Mouse (Mus musculus): Measurements from ENCODE around the gene Bid. TPM values are rescaled to one million over a fixed set of nuclear protein-coding genes. Genes with fewer than 3 reads are reported as not detected.
"Not testable (repeated sequence)": the region's sequence is repeated elsewhere in the genome, so short reads cannot be mapped to it uniquely, and the experiment has no call there.

The Bid gene
- polyA plus RNA-seq, 1 experiment = 5.4 TPM

DNA sequence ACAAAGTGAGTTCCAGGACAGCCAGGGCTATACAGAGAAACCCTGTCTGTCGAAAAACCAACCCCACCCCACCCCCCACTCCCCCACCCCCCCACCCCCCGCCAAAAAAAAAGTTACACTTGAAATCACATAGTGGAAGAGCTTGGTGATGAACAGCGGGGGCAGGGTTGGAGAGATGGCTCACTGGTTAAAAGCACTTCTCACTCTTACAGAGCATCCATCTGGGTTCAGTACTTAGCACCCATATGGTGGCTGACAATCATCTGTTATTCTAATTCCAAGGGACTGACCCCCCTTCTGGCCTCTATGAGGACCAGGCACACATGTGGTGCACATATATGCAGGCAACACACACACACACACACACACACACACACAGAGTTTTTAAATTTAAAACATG lies 1.3 kb upstream of the Bid start:
- WGBS = 60% methylated on average over 3 of the region's 3 CpGs
- TF ChIP-seq CTCF (IDR thresholded peaks at IDR 0.05; ENCODE audit: insufficient read depth, low read length) (no peak), POLR2A (IDR thresholded peaks at IDR 0.05; ENCODE audit: borderline replicate concordance, extremely low read depth, low read depth, low read length) (no peak)
- no peaks in the 10 kb centered on the region; the same call in 1 of the 2 replicates for H3K4me1 ChIP-seq (ENCODE audit: control insufficient read depth, insufficient read depth, low read length)
- DNase-seq = no peak
- no peak overlapping the region for H3K4me3 ChIP-seq (replicated peaks; ENCODE audit: extremely low read depth, low read depth, low read length)

DNA sequence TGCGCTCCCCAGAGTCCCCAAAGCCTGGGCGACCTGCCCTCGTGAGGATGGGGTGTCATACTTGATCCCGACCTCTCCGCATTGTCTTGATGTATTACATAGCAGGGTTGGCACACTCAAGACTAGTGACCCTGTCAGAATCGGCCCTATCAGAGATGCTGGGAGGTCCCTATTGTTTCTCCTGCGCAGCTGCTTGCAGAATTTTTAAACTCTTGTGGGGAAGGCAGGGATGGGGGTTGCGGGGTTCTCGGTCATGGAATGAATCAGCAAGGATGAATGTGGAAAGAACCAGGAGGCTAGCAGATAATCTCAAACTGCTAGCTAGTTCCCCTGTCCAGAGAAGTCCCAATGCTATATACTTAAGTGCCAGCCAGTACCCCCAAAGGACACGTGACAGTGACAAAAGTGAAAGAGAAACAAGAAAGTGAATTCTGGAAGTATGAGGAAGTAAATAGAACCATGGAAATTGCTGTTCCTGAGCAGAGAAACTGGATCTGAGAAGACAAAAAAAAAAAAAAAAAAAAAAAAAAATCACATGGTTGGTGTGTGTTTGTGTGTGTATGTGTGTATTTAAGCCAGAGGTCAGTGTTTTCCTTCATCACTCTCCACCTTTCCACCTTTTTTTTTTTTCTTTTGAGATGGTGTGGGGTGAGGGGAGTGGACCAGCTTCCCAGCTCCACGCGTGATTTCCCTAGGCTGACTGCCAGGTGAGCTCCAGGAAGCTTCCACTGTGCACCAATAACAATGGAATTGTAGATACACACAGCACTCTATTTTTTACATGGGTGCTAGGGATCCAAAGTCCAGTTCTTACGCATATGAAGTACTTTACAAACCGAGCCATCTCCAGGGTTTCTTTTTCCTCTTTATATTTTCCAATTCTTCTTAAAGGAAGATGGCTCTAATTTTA lies 574 bp upstream of the Bid start:
- WGBS = 9% methylated on average over 13 of the region's 14 CpGs
- peak; percentile 25 for DNase-seq
- not testable (repeated sequence) for H3K4me1 ChIP-seq (ENCODE audit: control insufficient read depth, insufficient read depth, low read length)
- peak overlapping the region; percentile 73 for H3K4me3 ChIP-seq (replicated peaks; ENCODE audit: extremely low read depth, low read depth, low read length)

- H3K4me3 ChIP-seq (replicated peaks; ENCODE audit: extremely low read depth, low read depth, low read length) = no peak overlapping the region
Measured at GRCm38 (mm10) chr6:120915649-120915975, 1.0 kb downstream of the Bid start.

GRCm38 (mm10) chr6:120914911-120915648 lies 1.6 kb downstream of the Bid start:
- WGBS = 37% methylated on average over 9 of the region's 9 CpGs
- peak; percentile 23 for DNase-seq
- no peak overlapping the region for H3K4me3 ChIP-seq (replicated peaks; ENCODE audit: extremely low read depth, low read depth, low read length)
- TF ChIP-seq CTCF (IDR thresholded peaks at IDR 0.05; ENCODE audit: insufficient read depth, low read length) = peak; percentile 61; the same call in 1 of the 2 replicates
- TF ChIP-seq POLR2A (IDR thresholded peaks at IDR 0.05; ENCODE audit: borderline replicate concordance, extremely low read depth, low read depth, low read length) = no peak
- peaks cover 3% of the 10 kb centered on the region; the same call in 1 of the 2 replicates for H3K4me1 ChIP-seq (ENCODE audit: control insufficient read depth, insufficient read depth, low read length)

More at GRCm38 (mm10) chr6:120915649-120915975, 1.0 kb downstream of the Bid start:
- TF ChIP-seq POLR2A (IDR thresholded peaks at IDR 0.05; ENCODE audit: borderline replicate concordance, extremely low read depth, low read depth, low read length) (no peak), CTCF (IDR thresholded peaks at IDR 0.05; ENCODE audit: insufficient read depth, low read length) (no peak)
- WGBS = 57% methylated on average over 2 of the region's 2 CpGs
- DNase-seq = no peak
- H3K4me1 ChIP-seq (ENCODE audit: control insufficient read depth, insufficient read depth, low read length) = peaks cover 3% of the 10 kb centered on the region; the same call in 1 of the 2 replicates

GRCm38 (mm10) chr6:120914533-120914910 lies 2.1 kb downstream of the Bid start:
- H3K4me3 ChIP-seq (replicated peaks; ENCODE audit: extremely low read depth, low read depth, low read length) = no peak overlapping the region
- H3K4me1 ChIP-seq (ENCODE audit: control insufficient read depth, insufficient read depth, low read length) = peaks cover 3% of the 10 kb centered on the region; the same call in 1 of the 2 replicates
- TF ChIP-seq POLR2A (IDR thresholded peaks at IDR 0.05; ENCODE audit: borderline replicate concordance, extremely low read depth, low read depth, low read length) (no peak), CTCF (IDR thresholded peaks at IDR 0.05; ENCODE audit: insufficient read depth, low read length) (no peak)
- WGBS = 63% methylated on average over 4 of the region's 4 CpGs
- DNase-seq = no peak

- no peak for DNase-seq
- TF ChIP-seq CTCF (IDR thresholded peaks at IDR 0.05; ENCODE audit: insufficient read depth, low read length) (no peak), POLR2A (IDR thresholded peaks at IDR 0.05; ENCODE audit: borderline replicate concordance, extremely low read depth, low read depth, low read length) (no peak)
- no peak overlapping the region for H3K4me3 ChIP-seq (replicated peaks; ENCODE audit: extremely low read depth, low read depth, low read length)
- H3K4me1 ChIP-seq (ENCODE audit: control insufficient read depth, insufficient read depth, low read length) = peaks cover 3% of the 10 kb centered on the region; the same call in 1 of the 2 replicates
- WGBS = 80% methylated on average over 8 of the region's 8 CpGs
Measured at GRCm38 (mm10) chr6:120913783-120914182, 2.9 kb downstream of the Bid start.

- Histone ChIP-seq H3K4me1 (ENCODE audit: control insufficient read depth, insufficient read depth, low read length) (peaks cover 3% of the 10 kb centered on the region; the same call in 1 of the 2 replicates), H3K4me3 (replicated peaks; ENCODE audit: extremely low read depth, low read depth, low read length) (no peak overlapping the region)
- WGBS = 33% methylated on average over 2 of the region's 2 CpGs
- DNase-seq = no peak
- TF ChIP-seq CTCF (IDR thresholded peaks at IDR 0.05; ENCODE audit: insufficient read depth, low read length) = no peak
Measured at GRCm38 (mm10) chr6:120912931-120913330, 3.7 kb downstream of the Bid start.

DNA sequence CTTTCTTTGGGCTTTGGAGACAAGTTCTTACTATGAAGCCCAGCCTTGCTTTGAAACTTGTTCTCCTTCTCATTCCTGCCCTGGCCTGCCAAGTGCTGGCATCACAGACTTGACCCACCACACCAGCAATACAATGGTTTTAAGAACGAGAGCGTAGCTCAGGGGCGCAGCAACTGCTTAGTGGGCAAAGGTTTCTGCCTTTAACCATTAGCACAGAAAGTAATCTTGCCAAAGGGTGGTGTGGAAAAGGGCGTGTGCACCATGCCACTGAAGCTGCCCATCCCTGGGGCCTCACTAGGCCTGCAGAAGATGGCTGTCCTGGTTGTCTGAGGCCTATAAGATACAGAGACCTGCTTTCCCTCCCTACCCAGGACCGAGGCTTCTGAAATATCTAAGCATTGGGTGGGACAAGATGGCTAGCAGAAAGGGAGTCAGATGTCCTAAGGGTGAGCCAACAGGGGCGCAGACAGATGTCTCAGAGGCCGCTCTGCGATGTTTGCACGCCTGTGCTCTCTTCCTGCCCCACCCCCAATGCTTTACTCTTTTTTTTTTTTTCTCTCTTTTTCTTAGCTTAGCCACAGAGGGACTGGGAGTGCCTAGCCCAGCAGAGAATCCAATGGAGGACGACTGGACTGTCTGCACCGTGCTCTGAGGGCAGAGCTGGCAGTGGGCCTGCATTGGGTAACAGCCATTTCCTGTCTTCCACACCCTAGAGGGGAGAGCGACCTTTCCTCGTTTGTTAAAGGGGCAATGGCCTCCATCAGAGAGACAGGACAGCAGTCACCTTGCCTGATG lies 5.2 kb downstream of the Bid start:
- peak; percentile 33 for DNase-seq
- no peak for TF ChIP-seq POLR2A (IDR thresholded peaks at IDR 0.05; ENCODE audit: borderline replicate concordance, extremely low read depth, low read depth, low read length)
- TF ChIP-seq CTCF (IDR thresholded peaks at IDR 0.05; ENCODE audit: insufficient read depth, low read length) = no peak
- H3K4me3 ChIP-seq (replicated peaks; ENCODE audit: extremely low read depth, low read depth, low read length) = no peak overlapping the region
- 48% methylated on average over 13 of the region's 13 CpGs for WGBS
- peaks cover 3% of the 10 kb centered on the region; the same call in 1 of the 2 replicates for H3K4me1 ChIP-seq (ENCODE audit: control insufficient read depth, insufficient read depth, low read length)

DNA sequence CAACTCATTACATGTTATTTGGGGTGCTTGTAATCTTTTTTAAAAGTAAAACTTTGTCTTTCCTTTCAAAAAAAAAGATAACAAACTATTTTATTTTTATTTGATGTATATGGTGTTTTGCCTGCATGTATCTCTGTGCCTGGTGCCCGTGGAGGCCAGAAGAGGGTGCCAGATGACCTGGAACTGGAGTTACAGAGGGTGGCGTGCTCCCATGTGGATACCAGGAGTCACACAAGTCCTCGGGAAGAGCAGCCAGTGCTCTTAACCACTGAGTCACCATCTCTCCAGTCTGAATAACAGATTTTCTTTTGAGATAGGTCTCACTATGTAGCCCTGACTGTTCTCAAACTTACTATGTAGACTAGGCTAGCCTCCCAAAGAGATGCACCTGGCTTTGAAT lies 7.2 kb downstream of the Bid start:
- peaks cover 3% of the 10 kb centered on the region; the same call in 1 of the 2 replicates for H3K4me1 ChIP-seq (ENCODE audit: control insufficient read depth, insufficient read depth, low read length)
- TF ChIP-seq POLR2A (IDR thresholded peaks at IDR 0.05; ENCODE audit: borderline replicate concordance, extremely low read depth, low read depth, low read length) = no peak
- no peak overlapping the region for H3K4me3 ChIP-seq (replicated peaks; ENCODE audit: extremely low read depth, low read depth, low read length)
- DNase-seq = no peak
- WGBS = 82% methylated on average over 3 of the region's 3 CpGs

GRCm38 (mm10) chr6:120907876-120908597 lies 8.6 kb downstream of the Bid start:
- H3K4me1 ChIP-seq (ENCODE audit: control insufficient read depth, insufficient read depth, low read length); H3K4me3 ChIP-seq (replicated peaks; ENCODE audit: extremely low read depth, low read depth, low read length); DNase-seq: not testable (repeated sequence)
- 87% methylated on average over 10 of the region's 10 CpGs for WGBS
